Mouse (Mus musculus) forebrain, embryonic 10.5 days (tissue): ENCODE measurements around the gene Ticrr. TPM values are rescaled to one million over a fixed set of nuclear protein-coding genes. Genes with fewer than 3 reads are reported as not detected.

Source experiments
- DNase-seq: peaks from one replicate; pipeline ENCODE4 v3.0.0-alpha.2; 2017; ENCODE audit warnings: low spot score; ENCODE audit errors: extremely low spot score
- H3K27ac ChIP-seq: fragments of 300-500 bp; sonication (generic); 2 replicates; pipeline ENCODE4 v1.5.1; 2016; ENCODE audit warnings: mild to moderate bottlenecking
- H3K27me3 ChIP-seq: fragments of 300-500 bp; sonication (generic); 2 replicates; pipeline ENCODE4 v1.6.1; 2016; ENCODE audit warnings: mild to moderate bottlenecking; ENCODE audit not compliant: poor library complexity, severe bottlenecking
- H3K36me3 ChIP-seq: fragments of 300-500 bp; sonication (generic); replicated peaks from 2 replicates; pipeline ENCODE4 v1.6.1; 2016; ENCODE audit warnings: mild to moderate bottlenecking, moderate library complexity
- H3K4me1 ChIP-seq: fragments of 300-500 bp; sonication (generic); 2 replicates; pipeline ENCODE4 v1.6.1; 2016
- H3K4me3 ChIP-seq: fragments of 300-500 bp; sonication (generic); 2 replicates; pipeline ENCODE4 v1.5.1; 2016; ENCODE audit warnings: mild to moderate bottlenecking, moderate library complexity
- H3K9me3 ChIP-seq: fragments of 300-500 bp; sonication (generic); 2 replicates; pipeline ENCODE4 v1.6.1; 2016; ENCODE audit warnings: mild to moderate bottlenecking, moderate library complexity
- WGBS: fragments of 180-500 bp; shearing (Covaris S2); methylation state at CpG from one replicate; pipeline ENCODE4 v1.1.7; 2016; 5-methylcytosine and 5-hydroxymethylcytosine counted together
- polyA plus RNA-seq: library from polyadenylated mRNA; unstranded; fragments of >200 nt; fragmentation: Nextera tagmentation; extraction: Ambion mirVana; gene quantifications from 2 replicates; pipeline ENCODE4 v1.2.1, GENCODE M21; 2016

Ticrr gene
- polyA plus RNA-seq, 1 experiment from 2014 or later: 18.2 TPM

- 1% methylated on average over 55 of the region's 55 CpGs for WGBS
- Histone ChIP-seq H3K27me3 (peaks cover 59% of the 10 kb centered on the region), H3K4me1 (peaks cover 31% of the 10 kb centered on the region), H3K4me3 (peak overlapping the region; percentile 56), H3K36me3 (peaks cover 49% of the 10 kb centered on the region), H3K27ac (peak overlapping the region; percentile 60), H3K9me3 (no peaks in the 10 kb centered on the region)
- peak; percentile 68 for DNase-seq
Measured at GRCm38 (mm10) chr7:79710130-79710607, 50.2 kb downstream of the Ticrr start.

- no peak for DNase-seq
- H3K4me1 ChIP-seq: peaks cover 38% of the 10 kb centered on the region
- peaks cover 42% of the 10 kb centered on the region for H3K36me3 ChIP-seq
- H3K27me3 ChIP-seq: peaks cover 59% of the 10 kb centered on the region
- WGBS: 16% methylated on average over 17 of the region's 17 CpGs
- H3K27ac ChIP-seq: no peak overlapping the region
- peak overlapping the region; percentile 56 for H3K4me3 ChIP-seq
- no peaks in the 10 kb centered on the region for H3K9me3 ChIP-seq
Measured at GRCm38 (mm10) chr7:79710831-79711230, 50.8 kb downstream of the Ticrr start.

- WGBS: under 1% methylated on average over 55 of the region's 55 CpGs
Measured at GRCm38 (mm10) chr7:79715187-79715981, 55.4 kb downstream of the Ticrr start, which contains the start of gene Kif7. TSS of gene Kif7 (minus strand) at chr7:79715720.

GRCm38 (mm10) chr7:79721386-79721977 is 61.5 kb downstream of the Ticrr start:
- peak; percentile 57 for DNase-seq
- H3K9me3 ChIP-seq: no peaks in the 10 kb centered on the region
- peaks cover 87% of the 10 kb centered on the region for H3K27me3 ChIP-seq
- H3K27ac ChIP-seq: peak overlapping the region; percentile 76
- peak overlapping the region; percentile 62 for H3K4me3 ChIP-seq
- H3K4me1 ChIP-seq: peaks cover 15% of the 10 kb centered on the region
- under 1% methylated on average over 48 of the region's 48 CpGs for WGBS
- H3K36me3 ChIP-seq: no peaks in the 10 kb centered on the region

More at GRCm38 (mm10) chr7:79715187-79715981, 55.4 kb downstream of the Ticrr start, which contains the start of gene Kif7:
- Histone ChIP-seq H3K27ac (peak within 1 kb of the TSS; percentile 85), H3K4me3 (peak within 1 kb of the TSS; percentile 83), H3K36me3 (0 out of 2 replicates have a peak, but pooled peaks cover 7% of the 10 kb centered on the region), H3K9me3 (no peaks in the 10 kb centered on the region), H3K4me1 (peaks cover 38% of the 10 kb centered on the region), H3K27me3 (peaks cover 76% of the 10 kb centered on the region)
- DNase-seq: peak; percentile 85

- no peak overlapping the region for H3K27ac ChIP-seq
- DNase-seq: peak; percentile 47
- no peaks in the 10 kb centered on the region for H3K9me3 ChIP-seq
- H3K36me3 ChIP-seq: no peaks in the 10 kb centered on the region
- peaks cover 59% of the 10 kb centered on the region for H3K27me3 ChIP-seq
- 21% methylated on average over 2 of the region's 2 CpGs for WGBS
- H3K4me3 ChIP-seq: no peak overlapping the region
- H3K4me1 ChIP-seq: peaks cover 15% of the 10 kb centered on the region
Measured at GRCm38 (mm10) chr7:79727091-79727490, 67.1 kb downstream of the Ticrr start.

GRCm38 (mm10) chr7:79728219-79728618 is 68.2 kb downstream of the Ticrr start:
- Histone ChIP-seq H3K9me3 (no peaks in the 10 kb centered on the region), H3K4me1 (peaks cover 15% of the 10 kb centered on the region), H3K36me3 (no peaks in the 10 kb centered on the region), H3K27ac (no peak overlapping the region), H3K4me3 (no peak overlapping the region), H3K27me3 (peaks cover 48% of the 10 kb centered on the region)
- peak; percentile 72 for DNase-seq
- WGBS: 25% methylated on average over 6 of the region's 6 CpGs

- H3K4me1 ChIP-seq: peaks cover 15% of the 10 kb centered on the region
- WGBS: 10% methylated on average over 8 of the region's 8 CpGs
- no peaks in the 10 kb centered on the region for H3K36me3 ChIP-seq
- DNase-seq: peak; percentile 78
- no peaks in the 10 kb centered on the region for H3K9me3 ChIP-seq
- no peak overlapping the region for H3K4me3 ChIP-seq
- peaks cover 41% of the 10 kb centered on the region for H3K27me3 ChIP-seq
- no peak overlapping the region for H3K27ac ChIP-seq
Measured at GRCm38 (mm10) chr7:79729169-79729568, 69.2 kb downstream of the Ticrr start.

GRCm38 (mm10) chr7:79729743-79730370 is 69.9 kb downstream of the Ticrr start:
- WGBS: 73% methylated on average over 11 of the region's 11 CpGs
- no peaks in the 10 kb centered on the region for H3K36me3 ChIP-seq
- peaks cover 15% of the 10 kb centered on the region for H3K4me1 ChIP-seq
- H3K27ac ChIP-seq: no peak overlapping the region
- DNase-seq: no peak
- peaks cover 41% of the 10 kb centered on the region for H3K27me3 ChIP-seq
- H3K9me3 ChIP-seq: no peaks in the 10 kb centered on the region
- H3K4me3 ChIP-seq: no peak overlapping the region

- H3K27ac ChIP-seq: no peak overlapping the region
- H3K4me3 ChIP-seq: no peak overlapping the region
- peaks cover 15% of the 10 kb centered on the region for H3K4me1 ChIP-seq
- H3K27me3 ChIP-seq: peaks cover 27% of the 10 kb centered on the region
- no peaks in the 10 kb centered on the region for H3K9me3 ChIP-seq
- 74% methylated on average over 13 of the region's 13 CpGs for WGBS
- DNase-seq: no peak
- H3K36me3 ChIP-seq: peaks cover 2% of the 10 kb centered on the region; the same call in 1 of the 2 replicates
Measured at GRCm38 (mm10) chr7:79731438-79731837, 71.4 kb downstream of the Ticrr start.

- WGBS: 66% methylated on average over 4 of the region's 4 CpGs
- H3K4me3 ChIP-seq: no peak within 1 kb of the TSS
- peaks cover 15% of the 10 kb centered on the region for H3K4me1 ChIP-seq
- no peak for DNase-seq
- no peak within 1 kb of the TSS for H3K27ac ChIP-seq
- peaks cover 21% of the 10 kb centered on the region for H3K27me3 ChIP-seq
- peaks cover 13% of the 10 kb centered on the region for H3K36me3 ChIP-seq
- H3K9me3 ChIP-seq: no peaks in the 10 kb centered on the region
Measured at GRCm38 (mm10) chr7:79732622-79733021, 72.6 kb downstream of the Ticrr start, which contains the start of gene Plin1. TSS of gene Plin1 (minus strand) at chr7:79732903.

GRCm38 (mm10) chr7:79734563-79734962 is 74.6 kb downstream of the Ticrr start:
- H3K27ac ChIP-seq: no peak overlapping the region
- peaks cover 8% of the 10 kb centered on the region; the same call in 1 of the 2 replicates for H3K27me3 ChIP-seq
- H3K36me3 ChIP-seq: peaks cover 17% of the 10 kb centered on the region
- H3K9me3 ChIP-seq: no peaks in the 10 kb centered on the region
- H3K4me1 ChIP-seq: peaks cover 6% of the 10 kb centered on the region
- WGBS: 85% methylated on average over 8 of the region's 8 CpGs
- H3K4me3 ChIP-seq: no peak overlapping the region
- no peak for DNase-seq

GRCm38 (mm10) chr7:79736511-79736910 is 76.5 kb downstream of the Ticrr start:
- peaks cover 2% of the 10 kb centered on the region; the same call in 1 of the 2 replicates for H3K4me1 ChIP-seq
- DNase-seq: no peak
- WGBS: 94% methylated on average over 14 of the region's 14 CpGs
- no peaks in the 10 kb centered on the region for H3K27me3 ChIP-seq
- H3K36me3 ChIP-seq: peaks cover 17% of the 10 kb centered on the region
- no peak overlapping the region for H3K4me3 ChIP-seq
- H3K9me3 ChIP-seq: no peaks in the 10 kb centered on the region
- H3K27ac ChIP-seq: no peak overlapping the region
